Mouse (Mus musculus): ENCODE results near the gene B4galt2. TPM values are rescaled to one million over a fixed set of nuclear protein-coding genes. Genes with fewer than 3 reads are reported as not detected.

Gene B4galt2
- polyA plus RNA-seq, 1 experiment from 2014 or later, result 10.5 TPM

GRCm38 (mm10) chr4:117829260-117830123, 53.8 kb downstream of the B4galt2 start:
- Histone ChIP-seq H3K36me3 (ENCODE audit: control insufficient read depth, insufficient read depth, low read length) (no peaks in the 10 kb centered on the region), H3K4me1 (ENCODE audit: control insufficient read depth, insufficient read depth, low read length) (peaks cover 22% of the 10 kb centered on the region), H3K9me3 (ENCODE audit: control insufficient read depth, low read length) (no peaks in the 10 kb centered on the region), H3K4me2 (ENCODE audit: low read depth, low read length) (peak overlapping the region; percentile 39), H3K27ac (ENCODE audit: low read length) (peak overlapping the region; percentile 67), H3K9ac (ENCODE audit: low read depth, low read length) (peak overlapping the region; percentile 57), H3K4me3 (ENCODE audit: low read length) (no peak overlapping the region; the same call in 1 of the 2 replicates), H3K27me3 (replicated peaks; ENCODE audit: control insufficient read depth, insufficient read depth, low read length) (no peaks in the 10 kb centered on the region)
- whole genome bisulfite sequencing, result 8% methylated on average over 12 of the region's 12 CpGs
- peak; percentile 69 for ATAC-seq

- no peaks in the 10 kb centered on the region for H3K27me3 ChIP-seq (replicated peaks; ENCODE audit: control insufficient read depth, insufficient read depth, low read length)
- no peak overlapping the region for H3K9ac ChIP-seq (ENCODE audit: low read depth, low read length)
- H3K27ac ChIP-seq (ENCODE audit: low read length), result no peak overlapping the region
- no peak overlapping the region for H3K4me2 ChIP-seq (ENCODE audit: low read depth, low read length)
- H3K36me3 ChIP-seq (ENCODE audit: control insufficient read depth, insufficient read depth, low read length), result no peaks in the 10 kb centered on the region
- no peak overlapping the region for H3K4me3 ChIP-seq (ENCODE audit: low read length)
- H3K9me3 ChIP-seq (ENCODE audit: control insufficient read depth, low read length), result no peaks in the 10 kb centered on the region
- WGBS, result 69% methylated on average over 8 of the region's 8 CpGs
- ATAC-seq, result no peak
- H3K4me1 ChIP-seq (ENCODE audit: control insufficient read depth, insufficient read depth, low read length), result peaks cover 19% of the 10 kb centered on the region
These were observed 54.6 kb downstream of the B4galt2 start for GRCm38 (mm10) chr4:117828572-117829145.

Other genes with a start within 250 kb of the B4galt2 start
- gene Dmap1, start 201.2 kb downstream of the B4galt2 start, polyA plus RNA-seq (2015; fragmentation: Nextera tagmentation; extraction: Ambion mirVana), result 40.7 and 45.0 TPM in 2 replicates
- gene Gm12845, start 159.1 kb downstream of the B4galt2 start, polyA plus RNA-seq (2015; fragmentation: Nextera tagmentation; extraction: Ambion mirVana), result not detected in 2 replicates
- not detected in 2 replicates for gene Klf17, start 117.8 kb downstream of the B4galt2 start, polyA plus RNA-seq (2015; fragmentation: Nextera tagmentation; extraction: Ambion mirVana)
- gene Slc6a9, start 49.0 kb downstream of the B4galt2 start, polyA plus RNA-seq (2015; fragmentation: Nextera tagmentation; extraction: Ambion mirVana), result 10.1 and 10.8 TPM in 2 replicates
- 0.66 and 0.86 TPM in 2 replicates for gene Ccdc24, start 10.9 kb downstream of the B4galt2 start, polyA plus RNA-seq (2015; fragmentation: Nextera tagmentation; extraction: Ambion mirVana)
- 345 and 371 TPM in 2 replicates for gene Atp6v0b, start 3.8 kb upstream of the B4galt2 start, polyA plus RNA-seq (2015; fragmentation: Nextera tagmentation; extraction: Ambion mirVana)
- 17.1 and 19.4 TPM in 2 replicates for gene Dph2, start 8.5 kb upstream of the B4galt2 start, polyA plus RNA-seq (2015; fragmentation: Nextera tagmentation; extraction: Ambion mirVana)
- gene Ipo13, start 31.5 kb upstream of the B4galt2 start, polyA plus RNA-seq (2015; fragmentation: Nextera tagmentation; extraction: Ambion mirVana), result 31.1 and 37.4 TPM in 2 replicates
- gene Artn, start 46.3 kb upstream of the B4galt2 start, polyA plus RNA-seq (2015; fragmentation: Nextera tagmentation; extraction: Ambion mirVana), result 3.7 and 5.2 TPM in 2 replicates

Data from intestine, embryonic 16.5 days (tissue).